Mouse (Mus musculus): ENCODE measurements at regions not wholly inside any gene's neighbourhood (a gene's known extent, or its start where the extent isn't known, plus 50 kb on each side); places are given as distances from the start of the nearest gene placed in this dataset.

DNA sequence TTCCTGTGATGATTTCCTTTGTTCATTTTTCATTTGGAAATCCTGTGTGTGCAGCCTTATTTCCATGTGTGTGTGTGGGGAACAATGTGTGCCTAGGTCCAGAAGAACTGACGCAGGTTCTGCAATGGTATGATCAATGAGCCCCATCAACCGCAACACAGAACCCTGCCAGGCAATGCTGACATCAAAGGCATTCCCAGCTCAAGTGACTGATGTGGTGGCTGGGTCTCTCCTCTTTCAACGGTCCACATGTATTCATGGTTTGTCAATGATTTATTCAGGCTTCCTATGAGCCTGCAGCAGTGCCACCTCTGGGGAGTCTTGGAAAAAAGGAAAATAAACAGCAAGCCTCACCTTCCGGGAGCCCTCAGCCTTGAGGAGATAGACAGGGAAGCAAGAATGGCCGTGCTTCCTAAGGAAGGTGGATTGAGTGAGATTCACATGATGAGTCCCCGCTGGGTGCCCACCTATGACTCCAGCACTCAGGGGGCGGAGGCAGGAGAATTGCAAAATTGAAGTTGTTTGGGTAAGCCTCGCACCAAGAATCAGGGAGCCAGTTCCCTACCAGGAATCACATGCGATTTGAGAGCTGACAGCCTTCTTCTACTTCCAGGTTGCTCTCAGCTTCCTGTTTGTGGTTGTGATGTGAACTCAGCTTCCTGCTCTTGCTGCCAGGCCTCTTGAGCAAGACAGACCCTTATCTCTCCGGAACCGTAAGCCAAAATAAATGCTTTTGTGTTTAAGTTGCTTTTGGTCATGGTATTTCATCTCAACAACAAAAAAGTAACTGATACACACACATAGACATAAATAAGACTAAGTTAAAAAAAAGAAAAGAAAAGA is 61.2 kb upstream of the Hk2 start:
- H3K4me2 ChIP-seq: no peak overlapping the region
- no peaks in the 10 kb centered on the region for H3K4me1 ChIP-seq (replicated peaks)
- WGBS (ENCODE audit: insufficient replicate concordance): 51% methylated on average over 11 of the region's 11 CpGs
- H3K9ac ChIP-seq: no peak overlapping the region
- no peaks in the 10 kb centered on the region for H3K9me3 ChIP-seq (replicated peaks)
- no peak overlapping the region for H3K4me3 ChIP-seq (replicated peaks)
- ATAC-seq (ENCODE audit: low read depth): no peak
- DNase-seq: no peak
- no peaks in the 10 kb centered on the region for H3K27me3 ChIP-seq
- H3K36me3 ChIP-seq: no peaks in the 10 kb centered on the region
- no peak overlapping the region for H3K27ac ChIP-seq

DNA sequence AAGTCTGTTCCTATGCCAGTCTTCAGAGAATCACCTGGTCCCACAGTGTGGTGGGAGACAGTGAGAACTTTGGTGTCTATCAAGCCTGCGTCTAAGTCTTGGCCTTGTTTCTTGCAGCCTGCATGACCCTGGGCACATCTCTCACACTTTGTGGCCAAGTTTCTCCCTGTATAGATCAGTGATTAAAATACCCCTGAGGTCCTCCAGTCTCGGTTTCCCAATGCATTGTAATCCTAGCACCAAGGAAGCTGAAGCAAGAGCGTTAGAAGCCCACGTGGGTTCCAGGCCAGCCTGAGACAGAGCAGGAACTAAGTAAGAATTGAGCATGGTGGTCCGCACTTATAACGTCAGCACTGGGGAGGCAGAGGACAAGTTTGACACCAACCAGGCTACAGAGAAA is 59.6 kb upstream of the Hk2 start:
- 69% methylated on average over 6 of the region's 6 CpGs for WGBS (ENCODE audit: insufficient replicate concordance)
- Histone ChIP-seq H3K4me2 (no peak overlapping the region), H3K9me3 (replicated peaks) (no peaks in the 10 kb centered on the region), H3K27me3 (no peaks in the 10 kb centered on the region), H3K36me3 (no peaks in the 10 kb centered on the region), H3K27ac (no peak overlapping the region), H3K9ac (no peak overlapping the region), H3K4me1 (replicated peaks) (no peaks in the 10 kb centered on the region), H3K4me3 (replicated peaks) (no peak overlapping the region)
- no peak for DNase-seq
- ATAC-seq (ENCODE audit: low read depth): no peak

DNA sequence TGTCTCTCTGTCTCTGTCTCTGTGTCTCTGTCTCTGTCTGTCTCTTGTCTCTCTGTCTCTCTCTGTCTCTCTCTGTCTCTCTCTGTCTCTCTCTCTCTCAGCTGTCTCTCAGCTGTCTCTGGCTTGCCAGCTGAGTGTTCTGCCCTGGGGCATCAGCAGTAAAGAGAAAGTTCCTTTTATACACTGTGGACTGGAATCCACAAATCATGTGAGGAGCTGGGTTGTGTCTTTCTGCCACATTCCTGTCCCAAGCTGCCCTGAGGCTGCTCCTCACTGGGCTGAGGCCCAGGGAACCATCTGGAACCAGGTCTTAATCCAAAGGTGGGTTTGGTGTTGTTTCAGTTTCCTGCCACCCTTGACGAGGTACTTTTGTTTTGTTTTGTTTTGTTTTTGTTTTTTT is 57.0 kb upstream of the Hk2 start:
- Histone ChIP-seq H3K27me3 (no peaks in the 10 kb centered on the region), H3K4me2 (no peak overlapping the region), H3K4me1 (replicated peaks) (no peaks in the 10 kb centered on the region), H3K4me3 (replicated peaks) (no peak overlapping the region), H3K9ac (no peak overlapping the region), H3K9me3 (replicated peaks) (no peaks in the 10 kb centered on the region), H3K27ac (no peak overlapping the region), H3K36me3 (no peaks in the 10 kb centered on the region)
- ATAC-seq (ENCODE audit: low read depth) (no peak), DNase-seq (no peak)
- WGBS (ENCODE audit: insufficient replicate concordance): 26% methylated on average over 1 of the region's 1 CpGs

DNA sequence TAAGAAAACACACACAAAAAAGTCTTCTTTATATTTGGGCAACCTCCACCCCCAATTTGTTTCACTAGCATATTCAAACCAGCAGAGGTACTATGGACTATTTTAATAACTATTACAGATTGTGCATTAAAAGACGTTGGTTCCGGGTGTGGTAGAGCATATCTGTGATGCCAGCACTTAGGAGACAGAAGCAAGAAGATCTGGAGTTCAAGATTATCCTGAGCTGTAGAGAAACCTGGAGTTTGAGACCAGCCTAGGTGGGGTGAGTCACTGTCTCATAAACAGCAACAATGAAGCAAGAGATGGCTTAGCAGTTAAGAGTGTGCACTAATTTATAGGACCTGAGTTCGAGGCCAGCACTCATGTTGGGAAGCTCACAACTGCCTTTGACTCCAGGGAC is 50.4 kb upstream of the Hk2 start:
- peak; percentile 23 for DNase-seq
- H3K9me3 ChIP-seq (replicated peaks): no peaks in the 10 kb centered on the region
- ATAC-seq (ENCODE audit: low read depth): peak; percentile 76
- H3K4me1 ChIP-seq (replicated peaks): peaks cover 51% of the 10 kb centered on the region
- H3K4me3 ChIP-seq (replicated peaks): no peak overlapping the region
- peak overlapping the region; percentile 37; the same call in 1 of the 2 replicates for H3K4me2 ChIP-seq
- no peaks in the 10 kb centered on the region for H3K27me3 ChIP-seq
- H3K36me3 ChIP-seq: no peaks in the 10 kb centered on the region
- 29% methylated on average over 3 of the region's 3 CpGs for WGBS (ENCODE audit: insufficient replicate concordance)
- H3K27ac ChIP-seq: 0 out of 2 replicates have a peak overlapping the region, but pooled peaks have one; percentile 47
- H3K9ac ChIP-seq: no peak overlapping the region

DNA sequence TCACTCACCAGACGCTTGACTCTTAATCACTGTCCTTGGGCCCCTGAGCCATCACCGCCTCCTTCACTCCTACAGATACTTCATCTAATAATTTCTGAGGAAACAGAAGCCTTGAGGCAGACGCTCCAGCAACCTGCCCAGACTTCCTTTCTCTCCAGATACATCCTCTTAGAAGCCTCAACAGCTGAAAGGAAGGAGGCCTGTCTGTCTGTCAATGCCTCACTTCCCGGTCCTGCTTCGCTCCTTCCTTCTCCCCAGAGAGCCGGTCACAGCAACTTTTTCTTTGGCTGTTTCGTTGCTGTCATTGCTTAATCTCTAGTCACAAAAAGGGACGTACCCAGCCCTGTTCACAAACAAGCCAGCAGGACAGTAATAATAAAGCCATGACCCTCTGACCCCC is 50.0 kb upstream of the Hk2 start:
- H3K27ac ChIP-seq: peak overlapping the region; percentile 47; the same call in 1 of the 2 replicates
- peak overlapping the region; percentile 37 for H3K4me2 ChIP-seq

More for the DNA sequence above, 50.0 kb upstream of the Hk2 start:
- H3K9me3 ChIP-seq (replicated peaks): no peaks in the 10 kb centered on the region
- H3K4me3 ChIP-seq (replicated peaks): no peak overlapping the region
- ATAC-seq (ENCODE audit: low read depth): 0 out of 2 replicates have a peak, but pooled peaks have one; percentile 32
- 14% methylated on average over 8 of the region's 8 CpGs for WGBS (ENCODE audit: insufficient replicate concordance)
- peaks cover 51% of the 10 kb centered on the region for H3K4me1 ChIP-seq (replicated peaks)
- H3K27me3 ChIP-seq: no peaks in the 10 kb centered on the region
- H3K9ac ChIP-seq: peak overlapping the region; percentile 26
- H3K36me3 ChIP-seq: no peaks in the 10 kb centered on the region
- no peak for DNase-seq

Data from liver, embryonic 13.5 days (tissue).